Mouse (Mus musculus): ENCODE measurements around the gene E2f4.
"Not testable (repeated sequence)": the region's sequence is repeated elsewhere in the genome, so short reads cannot be mapped to it uniquely, and the experiment has no call there.

Gene E2f4

GRCm38 (mm10) chr8:105269075-105269458, 28.4 kb upstream of the E2f4 start:
- DNase-seq (ENCODE audit: low spot score in 2 of 2): no peak

GRCm38 (mm10) chr8:105269461-105269947, 28.0 kb upstream of the E2f4 start, which contains the start of gene Hsf4:
Hsf4 (plus strand) TSS chr8:105269801.
- peak; percentile 62 to 72 for DNase-seq (ENCODE audit: low spot score in 2 of 2)

DNA sequence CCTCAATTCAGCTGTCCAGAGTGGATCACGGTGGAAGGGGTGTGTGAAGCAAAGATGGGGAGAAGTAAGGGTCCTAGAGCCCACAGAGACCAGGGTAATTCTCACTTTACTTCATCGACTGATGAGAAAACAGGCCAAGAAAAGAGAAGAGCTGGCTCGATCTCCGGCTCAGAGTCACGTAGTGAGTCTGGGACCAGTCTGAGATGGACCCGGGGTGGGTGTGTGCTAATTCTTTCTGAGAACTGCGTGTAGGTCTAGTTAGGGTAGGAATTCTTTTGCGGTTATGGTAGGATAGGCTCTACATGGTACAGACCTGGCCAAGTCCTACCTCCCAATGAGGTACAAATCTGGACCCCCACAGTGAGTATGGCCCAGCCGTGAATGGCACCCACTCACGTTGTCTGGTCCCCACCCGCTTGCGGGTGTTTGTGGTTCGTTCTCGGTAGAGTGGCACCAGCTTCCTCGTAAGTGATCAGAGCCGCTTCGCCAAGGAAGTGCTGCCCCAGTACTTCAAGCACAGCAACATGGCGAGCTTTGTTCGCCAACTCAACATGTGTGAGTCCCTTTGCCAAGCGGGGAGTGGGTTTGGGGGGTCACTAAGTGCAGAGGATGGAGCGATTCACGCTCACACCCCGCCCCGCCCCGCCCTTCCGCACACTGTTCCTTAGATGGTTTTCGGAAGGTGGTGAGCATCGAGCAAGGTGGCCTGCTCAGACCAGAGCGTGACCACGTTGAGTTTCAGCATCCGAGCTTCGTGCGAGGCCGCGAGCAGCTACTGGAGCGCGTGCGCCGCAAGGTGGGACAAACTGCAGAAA, 27.2 kb upstream of the E2f4 start:
- no peak for DNase-seq (ENCODE audit: low spot score in 2 of 2)

GRCm38 (mm10) chr8:105270916-105271186, 26.6 kb upstream of the E2f4 start:
- no peak for DNase-seq (ENCODE audit: low spot score in 2 of 2)

DNA sequence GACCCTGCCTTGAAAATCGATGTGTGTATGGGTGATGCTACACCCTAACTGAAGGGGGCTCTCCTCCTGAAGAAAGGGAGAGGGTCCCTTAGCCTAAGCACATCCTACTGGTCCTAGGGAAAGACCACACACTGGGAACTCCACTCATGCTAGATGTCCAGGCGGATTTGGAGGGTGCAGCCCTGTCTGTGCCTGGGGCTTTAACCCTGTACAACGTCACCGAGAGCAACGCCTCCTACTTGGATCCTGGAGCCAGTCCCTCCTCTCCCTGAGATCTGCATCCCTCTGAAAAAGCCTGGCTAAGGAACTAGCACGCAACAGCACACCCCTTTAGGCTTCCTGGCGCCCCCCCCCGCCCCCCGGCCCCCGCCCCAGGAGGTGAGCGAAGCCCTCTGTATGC, 22.1 kb upstream of the E2f4 start:
- no peak for DNase-seq (ENCODE audit: low spot score in 2 of 2)

DNA sequence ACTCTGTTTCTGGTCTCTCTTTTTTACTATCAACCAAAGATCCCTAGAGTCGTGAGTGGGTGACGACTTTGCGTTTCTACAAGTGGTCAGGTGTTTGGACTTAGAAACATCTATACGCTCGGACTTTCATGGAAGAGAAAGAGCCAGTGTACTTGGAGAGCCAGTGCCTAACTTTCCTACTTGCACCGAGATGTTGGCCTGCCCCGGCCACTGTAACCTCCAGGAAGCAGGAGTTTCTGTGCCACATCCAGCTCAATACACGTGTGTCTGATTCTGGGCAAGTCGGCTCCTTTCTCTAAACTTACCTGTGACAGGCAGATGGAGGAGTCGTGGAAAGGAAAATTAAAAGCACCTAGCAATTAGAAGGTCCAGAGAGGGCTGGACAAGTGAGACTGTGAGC, 21.6 kb upstream of the E2f4 start, which contains the start of gene Nol3:
Nol3 (plus strand) TSS at position 301 of the 400 bp plus-strand sequence.
- DNase-seq (ENCODE audit: low spot score in 2 of 2): no peak

DNA sequence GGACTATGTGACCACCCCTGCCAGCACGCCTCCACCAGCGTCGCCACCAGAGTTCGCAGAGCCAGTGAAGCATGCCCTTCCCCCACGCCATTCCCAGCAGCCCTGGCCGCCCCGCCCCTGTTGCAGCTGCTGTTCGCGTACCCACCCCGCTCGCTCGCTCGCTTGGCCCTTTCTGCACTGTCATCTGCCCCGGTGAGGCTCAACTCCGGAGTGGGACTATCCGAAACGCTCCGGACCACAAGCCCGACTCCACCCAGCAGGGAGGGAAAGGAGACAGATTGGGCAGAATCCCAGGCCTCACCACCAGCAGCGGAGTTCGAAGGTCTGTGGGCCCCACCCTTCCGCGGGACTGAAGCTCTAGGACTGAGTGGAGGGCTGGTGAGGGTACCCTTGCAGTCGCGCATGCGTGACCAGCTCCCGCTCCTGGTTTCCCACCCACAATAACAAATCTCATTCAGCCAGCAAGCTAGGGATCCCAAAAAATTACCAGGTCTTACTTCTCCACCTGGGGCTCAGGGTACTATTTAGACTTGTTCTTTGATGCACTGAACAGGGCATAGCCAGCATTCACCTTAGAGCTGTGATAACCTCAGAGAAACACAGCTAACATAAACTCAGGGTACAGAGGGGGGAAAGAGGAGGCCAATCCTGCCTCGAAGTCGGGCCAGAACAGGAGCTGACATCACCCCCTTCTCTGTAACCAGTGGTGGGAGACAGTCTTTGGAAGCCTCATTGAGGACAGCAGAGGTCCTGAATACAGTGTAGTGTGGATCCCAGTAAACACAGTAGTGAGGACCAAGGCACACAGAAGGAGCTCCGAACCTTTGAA, 21.0 kb upstream of the E2f4 start:
- DNase-seq (ENCODE audit: low spot score in 2 of 2): no peak

DNA sequence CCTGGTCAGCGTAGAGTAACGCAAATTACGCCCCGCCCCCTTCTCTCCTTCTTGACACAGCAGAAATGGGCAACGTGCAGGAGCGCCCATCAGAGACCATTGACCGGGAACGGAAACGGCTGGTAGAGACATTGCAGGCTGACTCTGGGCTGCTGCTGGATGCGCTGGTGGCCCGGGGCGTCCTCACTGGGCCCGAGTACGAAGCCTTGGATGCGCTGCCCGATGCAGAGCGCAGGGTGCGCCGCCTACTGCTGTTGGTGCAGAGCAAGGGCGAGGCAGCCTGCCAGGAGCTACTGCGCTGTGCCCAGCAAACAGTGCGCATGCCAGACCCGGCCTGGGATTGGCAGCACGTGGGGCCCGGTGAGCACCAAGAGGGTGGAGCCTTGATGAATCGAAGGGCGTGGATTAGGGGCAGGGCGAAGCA, 18.5 kb upstream of the E2f4 start:
- DNase-seq (ENCODE audit: low spot score in 2 of 2): peak; percentile 68 to 89

- DNase-seq (ENCODE audit: low spot score in 2 of 2): no peak
These were observed 16.9 kb upstream of the E2f4 start for GRCm38 (mm10) chr8:105280567-105280966.

GRCm38 (mm10) chr8:105281821-105282220, 15.6 kb upstream of the E2f4 start:
- no peak for DNase-seq (ENCODE audit: low spot score in 2 of 2)

DNA sequence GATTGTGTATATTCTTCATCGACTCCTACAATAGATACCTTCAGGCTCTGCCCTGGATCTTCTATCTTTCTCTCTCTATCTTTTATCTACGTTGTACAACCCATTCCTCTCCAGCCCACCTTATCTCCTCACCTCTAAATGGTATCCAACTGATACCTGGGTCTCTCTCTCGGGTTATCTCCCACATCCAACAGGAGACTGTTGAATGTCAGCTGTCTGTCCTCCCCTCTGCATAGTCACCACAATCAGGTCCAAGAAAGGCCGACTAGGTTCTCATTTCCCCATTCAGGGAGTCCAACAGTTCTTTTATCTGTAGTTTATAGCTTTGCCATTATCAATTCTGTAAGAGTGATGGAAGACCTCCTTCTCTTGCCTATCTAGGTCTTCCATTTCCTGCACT, 15.2 kb upstream of the E2f4 start:
- no peak for DNase-seq (ENCODE audit: low spot score in 2 of 2)

GRCm38 (mm10) chr8:105283074-105283473, 14.4 kb upstream of the E2f4 start:
- DNase-seq (ENCODE audit: low spot score in 2 of 2): peak in 1 of 2 experiments; percentile 51

GRCm38 (mm10) chr8:105285514-105285913, 11.9 kb upstream of the E2f4 start:
- DNase-seq (ENCODE audit: low spot score in 2 of 2): no peak

- DNase-seq (ENCODE audit: low spot score in 2 of 2): no peak
These were observed 10.6 kb upstream of the E2f4 start for GRCm38 (mm10) chr8:105286907-105287306.

- no peak for DNase-seq (ENCODE audit: low spot score in 2 of 2)
These were observed 9.2 kb upstream of the E2f4 start for GRCm38 (mm10) chr8:105288231-105288630.

GRCm38 (mm10) chr8:105288958-105289732, 8.3 kb upstream of the E2f4 start:
- DNase-seq (ENCODE audit: low spot score in 2 of 2): peak; percentile 89 to 90

DNA sequence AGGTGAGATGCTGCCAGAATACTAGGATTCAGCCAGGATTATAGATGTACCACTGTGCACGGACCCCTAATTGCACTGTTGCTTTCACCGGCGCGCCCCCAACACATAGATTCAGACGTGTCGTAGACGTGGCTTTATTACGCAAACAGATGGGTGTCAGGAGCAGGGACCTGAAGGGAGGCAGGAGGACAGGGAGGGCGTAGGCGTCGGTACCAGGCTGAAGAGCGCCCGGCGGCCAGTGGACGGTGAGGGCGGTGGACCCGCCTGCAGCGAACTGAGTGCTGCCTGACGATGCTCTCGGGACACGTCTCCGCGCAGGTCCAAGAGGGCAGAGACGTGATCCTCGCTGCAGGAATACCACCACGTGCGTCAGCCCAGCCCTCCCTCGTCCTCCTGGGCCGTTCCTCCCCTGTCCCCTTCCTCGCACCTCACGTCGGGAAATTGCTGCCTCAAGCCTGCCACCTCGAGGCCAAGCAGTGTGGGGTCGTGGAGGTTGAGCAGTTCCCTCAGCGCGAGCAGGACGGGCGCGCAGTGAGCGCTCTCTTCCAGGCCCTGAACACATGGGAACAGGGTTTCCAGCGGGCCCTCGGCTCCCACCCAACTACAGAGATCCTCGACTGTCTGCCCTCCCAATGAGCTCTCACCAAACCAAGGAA, 7.5 kb upstream of the E2f4 start, which contains the start of gene 4931428F04Rik:
4931428F04Rik (minus strand) TSS at position 60 of the 656 bp plus-strand sequence.
- DNase-seq (ENCODE audit: low spot score in 2 of 2): no peak

- peak; percentile 86 to 88 for DNase-seq (ENCODE audit: low spot score in 2 of 2)
These were observed 6.7 kb upstream of the E2f4 start for GRCm38 (mm10) chr8:105290554-105291314.

- DNase-seq (ENCODE audit: low spot score in 2 of 2): not testable (repeated sequence)
These were observed 6.1 kb upstream of the E2f4 start for GRCm38 (mm10) chr8:105291364-105291763.

DNA sequence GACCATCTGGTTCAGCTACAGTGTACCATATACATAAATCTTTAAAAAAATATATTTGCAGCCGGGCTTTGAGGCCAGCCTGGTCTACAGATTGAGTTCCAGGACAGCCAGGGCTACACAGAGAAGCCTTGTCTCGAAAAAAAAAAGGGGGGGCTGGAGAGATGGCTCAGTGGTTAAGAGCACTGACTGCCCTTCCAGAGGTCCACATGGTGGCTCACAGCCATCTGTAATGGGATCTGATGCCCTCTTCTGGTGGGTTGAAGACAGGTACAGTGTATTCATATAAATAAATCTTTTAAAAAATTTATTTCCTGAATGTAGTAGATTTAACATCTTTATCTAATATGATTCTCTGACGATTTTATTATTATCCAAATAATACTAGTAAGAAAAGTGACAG, 5.7 kb upstream of the E2f4 start:
- DNase-seq (ENCODE audit: low spot score in 2 of 2): not testable (repeated sequence)

- no peak for DNase-seq (ENCODE audit: low spot score in 2 of 2)
These were observed 5.0 kb upstream of the E2f4 start for GRCm38 (mm10) chr8:105292471-105292870.

All from urinary bladder, postnatal 36 days (tissue).